9 mouse cellular contexts compared by ENCODE assay signal in the genomic region with DNA sequence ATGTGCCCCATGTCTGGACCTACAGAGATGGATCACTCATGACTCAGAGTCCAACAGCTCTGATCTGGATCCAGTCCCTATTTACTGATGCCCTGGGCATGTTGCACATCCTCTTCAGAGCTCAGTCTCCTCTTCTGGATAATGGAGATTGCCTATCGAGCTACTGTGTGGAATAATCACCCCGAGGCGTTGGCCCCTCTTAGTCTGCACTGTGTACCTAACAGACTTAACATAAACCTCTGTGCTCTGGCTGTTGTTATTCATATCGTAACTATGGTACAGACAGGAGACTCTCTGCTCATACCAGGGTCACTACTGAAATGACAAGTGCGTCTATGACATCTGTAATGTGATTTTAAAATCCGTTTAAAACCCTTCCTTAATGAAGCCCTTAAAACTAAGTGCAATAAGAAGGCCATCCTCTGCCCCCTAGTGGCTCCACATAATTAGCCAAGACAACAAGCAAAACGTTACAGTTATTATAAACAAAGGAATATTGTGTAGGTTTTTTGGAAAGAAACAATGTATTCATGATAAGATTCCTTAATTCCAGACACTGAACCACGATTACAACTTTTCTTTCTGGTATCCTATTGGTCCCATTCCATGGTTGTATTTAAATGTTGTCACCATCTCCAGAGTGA. TPM values are rescaled to one million over a fixed set of nuclear protein-coding genes. Genes with fewer than 3 reads are reported as not detected.
A peak's percentile ranks its signal among the peaks of the same experiment; 100 is the strongest.
DNase-seq lines count a peak whose midpoint lies in the region; ATAC-seq and TF ChIP-seq lines count a peak whose summit lies in the region.
"Had no signal": no experiment of that assay in that cellular context is flagged by ENCODE, and none has a peak within 500 bp of the region (broad histone marks: within the 10 kb centered on the region; RNA-seq: fewer than 3 reads in every experiment).

No protein-coding gene starts in this region.

- intact Hi-C loops in left cerebral cortex, postnatal 25 days (cut with DNase I), result loop anchor here (1.0 kb wide), 2 partner anchors 84 to 196 kb away; no protein-coding TSS in a partner anchor

- no peaks in the 10 kb centered on the region for H3K9me3 ChIP-seq in liver, embryonic 11.5 days (ENCODE audit: control insufficient read depth, low read length)
- H3K9me3 ChIP-seq in neural tube, embryonic 15.5 days (replicated peaks), result no peaks in the 10 kb centered on the region
- H3K9me3 ChIP-seq: embryonic facial prominence, embryonic 13.5 days had no signal

- no peaks in the 10 kb centered on the region for H3K36me3 ChIP-seq in liver, adult 2 months (ENCODE audit: control insufficient read depth, insufficient read depth, low read length)
- no peaks in the 10 kb centered on the region for H3K36me3 ChIP-seq in liver, embryonic 11.5 days (ENCODE audit: control insufficient read depth, insufficient read depth, low read length)
- no peaks in the 10 kb centered on the region for H3K36me3 ChIP-seq in neural tube, embryonic 15.5 days
- H3K36me3 ChIP-seq: embryonic facial prominence, embryonic 13.5 days had no signal

- POLR2A ChIA-PET in Patski (lab: Charles Lee), result no interaction called here

- CTCF ChIA-PET in Patski (lab: Charles Lee), result interaction anchor here (0.6 kb wide), 1 partner anchor 14 kb away, joined by 3 read pairs; no protein-coding TSS in a partner anchor

- H3K79me2 ChIP-seq in liver, adult 2 months (ENCODE audit: control insufficient read depth, insufficient read depth, low read length), result no peaks in the 10 kb centered on the region

- DNase-seq in liver, adult 2 months (ENCODE audit: extremely low read depth, low read depth, low spot score), result peak; percentile 26
- no peak for DNase-seq in liver, embryonic 11.5 days (ENCODE audit: low spot score)
- no peak for DNase-seq in Patski (ENCODE audit: low read depth, low spot score)
- DNase-seq in cerebellum, adult 9-11 months, result peak; percentile 34
- DNase-seq in left cerebral cortex, postnatal 25 days (ENCODE audit: low spot score in 2 of 2), result peak; percentile 59 to 70
- no peak for DNase-seq in ovary, postnatal 10 days (ENCODE audit: low spot score)

- TF ChIP-seq CTCF in liver, adult 2 months (IDR thresholded peaks at IDR 0.05; ENCODE audit: low read depth, low read length), result no peak
- peak; percentile 64 for TF ChIP-seq CTCF in Patski (IDR thresholded peaks at IDR 0.05)

- H3K27ac ChIP-seq in liver, adult 2 months (replicated peaks; ENCODE audit: insufficient read depth, low read depth, low read length), result no peak overlapping the region
- H3K27ac ChIP-seq in liver, embryonic 11.5 days (ENCODE audit: low read depth, low read length), result no peak overlapping the region
- no peak overlapping the region; the same call in 1 of the 2 replicates for H3K27ac ChIP-seq in neural tube, embryonic 15.5 days (replicated peaks)
- H3K27ac ChIP-seq: embryonic facial prominence, embryonic 13.5 days had no signal

- no peaks in the 10 kb centered on the region for H3K27me3 ChIP-seq in liver, adult 2 months (ENCODE audit: control insufficient read depth, insufficient read depth, low read length)
- no peaks in the 10 kb centered on the region for H3K27me3 ChIP-seq in liver, embryonic 11.5 days (replicated peaks; ENCODE audit: control insufficient read depth, insufficient read depth, low read length)
- peaks cover 15% of the 10 kb centered on the region for H3K27me3 ChIP-seq in Patski
- no peaks in the 10 kb centered on the region for H3K27me3 ChIP-seq in neural tube, embryonic 15.5 days (replicated peaks)
- H3K27me3 ChIP-seq: embryonic facial prominence, embryonic 13.5 days had no signal

- 39% methylated on average over 8 of the region's 8 CpGs for WGBS in liver, adult 2 months
- 35% methylated on average over 8 of the region's 8 CpGs for WGBS in liver, embryonic 11.5 days
- WGBS in neural tube, embryonic 15.5 days, result 21% methylated on average over 8 of the region's 8 CpGs

- H3K4me1 ChIP-seq in liver, adult 2 months (ENCODE audit: control insufficient read depth, insufficient read depth, low read length), result no peaks in the 10 kb centered on the region
- no peaks in the 10 kb centered on the region for H3K4me1 ChIP-seq in liver, embryonic 11.5 days (replicated peaks; ENCODE audit: control insufficient read depth, insufficient read depth, low read length)
- H3K4me1 ChIP-seq in neural tube, embryonic 15.5 days, result peaks cover 8% of the 10 kb centered on the region
- H3K4me1 ChIP-seq: embryonic facial prominence, embryonic 13.5 days had no signal

- H3K9ac ChIP-seq in liver, adult 2 months (ENCODE audit: low read depth, low read length), result no peak overlapping the region
- H3K9ac ChIP-seq in liver, embryonic 11.5 days (ENCODE audit: low read depth, low read length), result no peak overlapping the region
- no peak overlapping the region for H3K9ac ChIP-seq in neural tube, embryonic 15.5 days (replicated peaks)
- H3K9ac ChIP-seq: embryonic facial prominence, embryonic 13.5 days had no signal

- H3K4me3 ChIP-seq in liver, adult 2 months (ENCODE audit: insufficient read depth, low read depth, low read length), result no peak overlapping the region
- no peak overlapping the region for H3K4me3 ChIP-seq in liver, embryonic 11.5 days (ENCODE audit: low read depth, low read length)
- no peak overlapping the region for H3K4me3 ChIP-seq in neural tube, embryonic 15.5 days (replicated peaks)
- H3K4me3 ChIP-seq: embryonic facial prominence, embryonic 13.5 days had no signal

- H3K4me2 ChIP-seq in liver, embryonic 11.5 days, result no peak overlapping the region
- peak overlapping the region; percentile 26; the same call in 1 of the 2 replicates for H3K4me2 ChIP-seq in neural tube, embryonic 15.5 days
- H3K4me2 ChIP-seq: embryonic facial prominence, embryonic 13.5 days had no signal

- TF ChIP-seq POLR2A in liver, adult 2 months (IDR thresholded peaks at IDR 0.05; ENCODE audit: extremely low read depth, insufficient read depth, low read length), result no peak

- in situ Hi-C loops in Patski (cut with MboI; ENCODE audit: low pct_unique_long_range_greater_than_20kb), result loop anchor here (5.0 to 25.0 kb wide), 2 partner anchors 508 to 693 kb away; no protein-coding TSS in a partner anchor

- ATAC-seq in liver, embryonic 11.5 days (replicated peaks; ENCODE audit: low FRiP score), result no peak; the same call in 1 of the 2 replicates
- no peak for ATAC-seq in Patski
- peak; percentile 29 to 49; a peak in 3 of 4 replicates for ATAC-seq in hematopoietic stem cell, adult 5-6 weeks (replicated peaks in 1 of 2; ENCODE audit: insufficient read depth in 1 of 2, low FRiP score in 2 of 2, low TSS enrichment in 1 of 2, low read depth in 1 of 2, poor library complexity in 2 of 2, severe bottlenecking in 2 of 2)
- peak; percentile 45; the same call in 1 of the 2 replicates for ATAC-seq in neural tube, embryonic 15.5 days (ENCODE audit: low FRiP score)

RNA-seq across cellular contexts. Expression of a gene that starts 22.5 kb away (rescaled TPM):
- 33.8 and 41.9 TPM in 2 replicates for total RNA-seq in liver, adult 2 months (2014; rRNA removed)
- 6.5 and 7.0 TPM in 2 replicates for polyA plus RNA-seq in liver, adult 2 months (2012; rRNA removed)
- polyA plus RNA-seq in liver, embryonic 11.5 days (2014; fragmentation: Nextera tagmentation; extraction: Ambion mirVana), result 115 and 140 TPM in 2 replicates
- polyA plus RNA-seq in Patski (2021), result 66.8 TPM
- total RNA-seq in hematopoietic stem cell, adult 5-6 weeks (2017), result 75.9 and 99.0 TPM in 2 replicates
- total RNA-seq in left cerebral cortex, postnatal 25 days (2021), result 10 to 100 TPM; 31.3 to 34.6 TPM
- 141 and 148 TPM in 2 replicates for polyA plus RNA-seq in neural tube, embryonic 15.5 days (2015; fragmentation: Nextera tagmentation; extraction: Ambion mirVana)

Comparison
In these comparisons a context has a peak if more than half of its experiments do, and no peak if none do; other contexts are left out.
1. DNase-seq: peak in liver, adult 2 months (single experiment), cerebellum, adult 9-11 months (single experiment) and left cerebral cortex, postnatal 25 days (2 of 2); none in liver, embryonic 11.5 days (single experiment), Patski (single experiment) and ovary, postnatal 10 days (single experiment).
2. ATAC-seq: peak in hematopoietic stem cell, adult 5-6 weeks (2 of 2) and neural tube, embryonic 15.5 days (single experiment); none in liver, embryonic 11.5 days (single experiment) and Patski (single experiment).